Mouse (Mus musculus): ENCODE measurements around the gene Syne3. TPM values are rescaled to one million over a fixed set of nuclear protein-coding genes. Genes with fewer than 3 reads are reported as not detected.

Syne3 gene
- polyA plus RNA-seq, 1 experiment from 2014 or later: 0.09 TPM

DNA sequence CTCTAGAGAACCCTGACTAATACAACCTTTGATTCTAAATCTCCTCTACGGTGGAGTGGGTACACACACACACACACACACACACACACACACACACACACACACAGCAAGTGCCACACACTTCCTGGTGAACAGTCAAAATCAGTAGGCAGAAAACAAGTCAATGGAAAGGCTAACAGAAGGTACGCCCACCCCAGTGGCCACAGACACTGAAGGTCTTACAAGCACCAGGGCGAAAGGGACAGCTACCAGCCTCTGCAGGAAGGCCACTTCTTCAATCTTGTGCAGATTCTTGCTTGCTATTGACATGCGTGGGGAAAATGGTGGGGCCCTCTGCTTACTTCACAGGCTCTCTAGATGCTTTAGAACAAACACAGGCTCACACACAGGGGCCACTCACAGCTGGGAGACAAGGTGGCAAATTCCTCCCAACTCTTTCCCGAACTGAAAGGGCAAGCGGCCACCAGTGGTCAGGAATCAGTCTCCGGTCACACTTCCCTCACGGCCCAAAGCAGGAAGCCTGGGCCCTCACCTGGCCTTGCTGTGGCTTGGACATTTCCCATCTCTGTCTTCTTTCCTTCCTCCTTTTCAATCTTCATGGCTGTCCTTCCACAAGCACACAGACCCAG, 11.9 kb upstream of the Syne3 start:
- H3K4me3 ChIP-seq: no peak overlapping the region
- H3K27ac ChIP-seq: 0 out of 2 replicates have a peak overlapping the region, but pooled peaks have one; percentile 12
- WGBS: 80% methylated on average over 8 of the region's 8 CpGs
- peaks cover 13% of the 10 kb centered on the region for H3K36me3 ChIP-seq
- DNase-seq (ENCODE audit: low spot score): no peak
- H3K27me3 ChIP-seq (ENCODE audit: insufficient read depth, poor library complexity, severe bottlenecking): no peaks in the 10 kb centered on the region
- peaks cover 21% of the 10 kb centered on the region for H3K4me1 ChIP-seq (replicated peaks)
- peaks cover 21% of the 10 kb centered on the region for H3K9me3 ChIP-seq

DNA sequence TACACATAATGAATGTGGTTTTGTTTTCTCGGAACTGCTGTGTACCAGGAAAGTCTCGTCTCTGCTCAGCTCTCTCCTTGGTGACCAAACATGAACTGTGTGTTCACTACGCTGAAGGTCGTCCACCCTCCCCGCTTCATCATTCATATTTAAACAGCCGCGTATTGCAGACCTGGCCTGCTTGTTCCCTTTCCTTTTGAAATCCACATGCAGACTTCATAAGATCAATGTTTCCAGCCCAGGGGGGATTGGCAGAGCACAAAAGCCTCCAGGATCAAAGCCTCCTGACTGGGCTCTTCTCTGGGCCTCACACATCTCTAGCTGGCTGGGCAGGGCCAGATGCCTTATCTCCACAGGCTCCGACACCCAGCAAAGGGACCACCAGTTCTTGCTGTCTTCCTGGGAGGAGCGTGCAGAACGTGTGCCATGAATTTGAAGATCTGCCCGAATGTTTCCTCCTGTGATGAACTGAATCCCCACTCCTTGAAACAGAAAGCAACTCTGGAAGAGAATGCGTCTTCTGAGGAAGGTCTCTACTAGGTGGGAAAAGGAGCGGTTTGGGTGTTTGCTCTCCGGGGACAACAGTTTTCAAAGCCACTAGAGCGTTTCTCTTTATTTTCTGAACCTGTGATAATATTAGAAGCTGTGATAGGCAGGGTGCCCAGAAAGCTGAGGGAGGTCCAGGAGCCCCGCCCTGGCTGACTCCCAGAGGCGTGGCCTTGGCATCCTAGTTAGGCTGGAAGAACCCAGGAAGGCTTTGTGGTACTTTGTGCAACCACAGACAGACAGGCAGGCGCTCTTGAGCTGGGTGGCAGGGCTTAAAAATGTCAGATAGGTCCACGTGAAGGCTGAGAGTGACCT, 10.0 kb upstream of the Syne3 start:
- WGBS: 62% methylated on average over 19 of the region's 19 CpGs
- DNase-seq (ENCODE audit: low spot score): no peak
- Histone ChIP-seq H3K4me3 (no peak overlapping the region), H3K9me3 (peaks cover 21% of the 10 kb centered on the region), H3K27ac (peak overlapping the region; percentile 45; the same call in 1 of the 2 replicates), H3K36me3 (peaks cover 13% of the 10 kb centered on the region), H3K4me1 (replicated peaks) (peaks cover 30% of the 10 kb centered on the region), H3K27me3 (ENCODE audit: insufficient read depth, poor library complexity, severe bottlenecking) (no peaks in the 10 kb centered on the region)

DNA sequence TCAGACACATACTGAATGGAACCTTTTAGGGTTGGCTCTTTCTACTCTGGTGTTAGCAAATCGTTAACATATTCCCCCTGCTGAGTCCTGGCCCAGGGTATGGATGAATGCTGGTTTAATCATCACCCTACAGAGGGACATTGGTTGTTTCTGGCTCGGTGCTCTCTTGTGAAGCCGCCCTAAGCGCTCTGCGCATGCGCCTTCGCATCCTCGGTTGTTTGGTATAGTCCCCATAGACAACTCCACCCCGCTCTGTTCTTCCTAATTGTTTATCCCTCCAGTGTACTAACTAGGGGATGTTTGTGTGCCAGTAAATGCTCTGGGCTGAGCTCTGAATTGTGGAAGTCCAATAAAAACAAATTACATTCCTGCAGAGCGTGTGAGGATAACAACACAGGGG, 7.0 kb upstream of the Syne3 start:
- H3K4me1 ChIP-seq (replicated peaks): peaks cover 23% of the 10 kb centered on the region
- DNase-seq (ENCODE audit: low spot score): no peak
- H3K4me3 ChIP-seq: no peak overlapping the region
- 75% methylated on average over 10 of the region's 10 CpGs for WGBS
- peaks cover 14% of the 10 kb centered on the region for H3K27me3 ChIP-seq (ENCODE audit: insufficient read depth, poor library complexity, severe bottlenecking)
- H3K27ac ChIP-seq: no peak overlapping the region
- H3K36me3 ChIP-seq: no peaks in the 10 kb centered on the region
- no peaks in the 10 kb centered on the region for H3K9me3 ChIP-seq

DNA sequence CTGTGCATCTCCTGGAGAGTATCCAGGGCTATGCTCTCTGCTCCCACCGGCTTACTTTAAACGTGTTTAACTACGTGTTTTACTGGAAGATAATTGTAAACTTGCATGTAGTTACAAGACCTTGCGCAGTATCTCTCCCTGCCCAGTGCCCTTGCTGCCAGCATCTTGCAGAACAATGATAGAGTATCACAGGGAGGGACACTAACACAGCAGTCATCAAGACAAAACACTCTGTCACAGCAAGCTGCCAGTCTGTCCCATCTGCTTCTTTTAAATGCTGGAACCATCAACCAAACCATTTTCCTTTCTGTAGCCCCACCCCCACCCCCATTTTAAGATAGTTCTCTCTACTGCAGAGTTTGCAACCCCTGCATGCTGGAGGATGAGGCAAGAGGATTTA, 6.6 kb upstream of the Syne3 start:
- whole genome bisulfite sequencing: 75% methylated on average over 4 of the region's 4 CpGs
- peaks cover 19% of the 10 kb centered on the region for H3K27me3 ChIP-seq (ENCODE audit: insufficient read depth, poor library complexity, severe bottlenecking)
- no peak overlapping the region for H3K4me3 ChIP-seq
- H3K4me1 ChIP-seq (replicated peaks): peaks cover 21% of the 10 kb centered on the region
- H3K36me3 ChIP-seq: no peaks in the 10 kb centered on the region
- peak overlapping the region; percentile 13; the same call in 1 of the 2 replicates for H3K27ac ChIP-seq
- no peak for DNase-seq (ENCODE audit: low spot score)
- H3K9me3 ChIP-seq: no peaks in the 10 kb centered on the region

DNA sequence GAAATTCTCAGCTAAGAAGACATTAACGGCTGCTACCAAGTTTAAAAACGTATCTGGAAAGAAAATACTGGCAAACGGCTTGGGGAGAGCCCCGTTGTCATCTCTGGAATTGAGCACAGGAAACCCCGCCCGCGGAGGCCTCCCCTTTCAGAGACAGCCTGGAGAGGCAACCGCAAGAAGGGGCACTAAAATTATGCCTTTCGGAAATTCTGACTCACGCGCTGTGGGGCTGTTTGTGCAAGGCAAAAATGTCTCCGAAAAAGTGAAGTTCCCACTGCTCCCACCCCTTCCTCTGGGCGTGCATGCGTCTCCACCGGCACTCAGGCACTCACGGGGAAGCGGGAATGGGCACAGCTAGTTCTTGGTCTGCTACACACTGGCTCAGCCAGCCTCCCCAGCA, 3.5 kb upstream of the Syne3 start:
- 51% methylated on average over 17 of the region's 17 CpGs for WGBS
- no peak overlapping the region for H3K27ac ChIP-seq
- no peak for DNase-seq (ENCODE audit: low spot score)
- H3K4me3 ChIP-seq: no peak overlapping the region
- no peaks in the 10 kb centered on the region for H3K9me3 ChIP-seq
- H3K27me3 ChIP-seq (ENCODE audit: insufficient read depth, poor library complexity, severe bottlenecking): peaks cover 50% of the 10 kb centered on the region
- no peaks in the 10 kb centered on the region for H3K36me3 ChIP-seq
- H3K4me1 ChIP-seq (replicated peaks): peaks cover 34% of the 10 kb centered on the region

DNA sequence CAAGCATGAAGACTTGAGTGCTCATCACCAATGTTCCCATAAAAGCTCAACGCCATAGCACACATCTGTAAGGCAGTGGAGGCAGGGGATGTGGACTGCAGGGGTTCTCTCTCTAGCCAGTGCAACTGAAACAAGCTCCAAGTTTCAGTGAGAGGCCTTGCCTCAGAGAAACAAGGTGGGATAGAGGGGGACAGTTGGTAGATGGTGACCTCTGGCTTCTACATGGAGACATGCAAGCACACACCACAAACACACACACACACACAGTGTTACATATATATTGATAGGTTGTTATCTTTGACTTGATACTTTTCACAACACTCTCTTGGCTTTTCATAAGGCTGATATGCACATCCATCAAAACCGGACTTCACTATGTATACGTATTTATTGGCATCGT, 2.7 kb upstream of the Syne3 start:
- Histone ChIP-seq H3K9me3 (no peaks in the 10 kb centered on the region), H3K27ac (no peak overlapping the region), H3K27me3 (ENCODE audit: insufficient read depth, poor library complexity, severe bottlenecking) (peaks cover 58% of the 10 kb centered on the region), H3K4me1 (replicated peaks) (peaks cover 34% of the 10 kb centered on the region), H3K36me3 (no peaks in the 10 kb centered on the region), H3K4me3 (no peak overlapping the region)
- WGBS: 93% methylated on average over 4 of the region's 4 CpGs
- DNase-seq (ENCODE audit: low spot score): no peak

DNA sequence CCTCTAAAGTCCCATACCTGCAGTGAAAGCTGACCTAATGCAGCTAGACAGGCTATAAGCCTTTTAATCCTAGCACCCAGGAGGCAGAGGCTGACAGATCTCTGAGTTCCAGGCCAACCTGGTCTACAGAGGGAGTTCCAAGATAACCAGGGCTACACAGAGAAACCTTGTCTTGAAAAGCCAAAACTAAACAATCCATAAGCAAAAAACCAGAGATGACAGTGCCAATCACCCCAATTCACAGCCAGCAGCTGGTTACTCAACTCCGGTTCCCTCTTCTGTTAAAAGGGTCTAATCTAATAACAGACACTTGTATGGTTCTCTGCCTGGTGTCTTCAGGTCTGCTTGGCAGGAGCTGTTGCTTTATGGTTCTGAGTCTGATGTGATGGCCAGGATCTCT, 2.0 kb upstream of the Syne3 start:
- Histone ChIP-seq H3K4me1 (replicated peaks) (peaks cover 33% of the 10 kb centered on the region), H3K9me3 (no peaks in the 10 kb centered on the region), H3K4me3 (no peak overlapping the region), H3K36me3 (no peaks in the 10 kb centered on the region), H3K27me3 (ENCODE audit: insufficient read depth, poor library complexity, severe bottlenecking) (peaks cover 65% of the 10 kb centered on the region), H3K27ac (no peak overlapping the region)
- no peak for DNase-seq (ENCODE audit: low spot score)
- 96% methylated on average over 1 of the region's 1 CpGs for WGBS

DNA sequence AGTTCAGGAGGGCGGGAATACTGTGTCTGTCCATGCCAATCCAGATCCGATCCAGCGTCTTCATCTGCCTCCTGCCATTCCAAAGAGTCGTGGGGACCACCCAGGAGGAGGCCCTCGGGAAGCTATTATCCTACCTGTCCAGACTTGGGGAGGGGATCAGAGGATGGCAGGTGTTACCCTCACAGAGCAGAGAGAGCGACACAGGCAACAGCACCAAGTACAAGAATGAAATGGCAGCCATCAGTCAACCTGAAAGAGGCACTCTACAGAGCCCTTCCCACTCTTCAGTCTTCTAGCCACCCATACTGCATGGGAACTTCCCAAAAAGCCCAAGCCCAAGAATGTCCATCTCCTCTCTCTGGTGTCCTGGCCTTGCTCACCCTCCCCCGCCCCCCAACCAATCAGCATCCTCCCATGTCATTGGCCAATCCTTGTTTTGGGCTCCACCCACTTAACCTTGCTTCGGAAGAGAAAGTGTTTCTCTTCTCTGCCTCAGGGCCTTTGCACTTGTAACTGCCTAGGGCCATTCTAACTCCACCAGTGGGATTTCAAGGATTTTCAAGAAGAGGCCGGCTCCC, 693 bp upstream of the Syne3 start:
- no peaks in the 10 kb centered on the region for H3K9me3 ChIP-seq
- H3K27me3 ChIP-seq (ENCODE audit: insufficient read depth, poor library complexity, severe bottlenecking): peaks cover 78% of the 10 kb centered on the region
- H3K4me3 ChIP-seq: peak overlapping the region; percentile 74
- no peak for DNase-seq (ENCODE audit: low spot score)
- no peaks in the 10 kb centered on the region for H3K36me3 ChIP-seq
- 15% methylated on average over 9 of the region's 9 CpGs for WGBS
- peaks cover 24% of the 10 kb centered on the region for H3K4me1 ChIP-seq (replicated peaks)
- peak overlapping the region; percentile 71; the same call in 1 of the 2 replicates for H3K27ac ChIP-seq

DNA sequence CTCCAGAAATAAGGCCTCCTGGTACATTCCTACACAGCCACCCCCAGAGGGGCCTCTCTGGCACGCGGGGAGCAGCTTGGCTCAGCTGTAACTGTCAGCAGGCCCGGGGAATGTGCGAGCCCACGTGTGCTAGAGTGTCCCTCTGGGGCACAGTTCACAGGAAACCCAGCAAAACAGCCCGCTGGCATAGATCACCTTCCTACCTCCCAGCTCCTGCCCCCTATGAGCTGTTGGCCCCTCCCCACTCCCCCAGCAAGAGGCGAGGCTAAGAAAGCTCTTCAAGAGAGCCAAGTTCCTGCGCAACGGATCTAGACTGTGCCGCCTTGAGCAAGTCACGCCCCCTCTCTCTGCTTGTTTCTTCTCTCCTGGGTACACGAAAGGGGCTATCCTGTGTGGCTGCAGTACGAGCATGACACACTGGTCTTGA, 844 bp downstream of the Syne3 start:
- no peak overlapping the region for H3K27ac ChIP-seq
- peak; percentile 32 for DNase-seq (ENCODE audit: low spot score)
- H3K36me3 ChIP-seq: no peaks in the 10 kb centered on the region
- WGBS: 1% methylated on average over 13 of the region's 13 CpGs
- peak overlapping the region; percentile 74 for H3K4me3 ChIP-seq
- peaks cover 28% of the 10 kb centered on the region for H3K4me1 ChIP-seq (replicated peaks)
- no peaks in the 10 kb centered on the region for H3K9me3 ChIP-seq
- H3K27me3 ChIP-seq (ENCODE audit: insufficient read depth, poor library complexity, severe bottlenecking): peaks cover 85% of the 10 kb centered on the region

DNA sequence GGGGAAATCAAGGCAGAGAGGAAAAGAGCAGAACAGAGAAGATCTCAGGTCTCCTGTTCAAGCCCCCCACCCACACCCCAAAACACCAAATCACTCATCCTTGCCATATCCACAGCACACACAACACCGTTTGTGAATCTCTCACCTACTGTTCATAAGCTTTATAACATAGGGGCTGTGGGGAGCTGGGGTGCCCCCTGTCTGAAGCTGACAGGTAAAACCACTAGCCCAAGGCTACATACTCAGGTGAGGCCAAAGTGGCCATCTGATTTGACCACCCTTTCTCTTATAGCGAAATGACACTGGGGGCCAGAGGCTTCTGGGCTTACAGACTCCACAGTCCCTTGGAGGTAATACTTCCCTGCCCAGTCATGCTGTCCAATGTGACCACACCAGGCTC, 1.5 kb downstream of the Syne3 start:
- no peaks in the 10 kb centered on the region for H3K36me3 ChIP-seq
- no peaks in the 10 kb centered on the region for H3K9me3 ChIP-seq
- peaks cover 80% of the 10 kb centered on the region for H3K27me3 ChIP-seq (ENCODE audit: insufficient read depth, poor library complexity, severe bottlenecking)
- WGBS: 63% methylated on average over 2 of the region's 2 CpGs
- no peak for DNase-seq (ENCODE audit: low spot score)
- no peak overlapping the region for H3K27ac ChIP-seq
- H3K4me3 ChIP-seq: no peak overlapping the region
- H3K4me1 ChIP-seq (replicated peaks): peaks cover 34% of the 10 kb centered on the region

DNA sequence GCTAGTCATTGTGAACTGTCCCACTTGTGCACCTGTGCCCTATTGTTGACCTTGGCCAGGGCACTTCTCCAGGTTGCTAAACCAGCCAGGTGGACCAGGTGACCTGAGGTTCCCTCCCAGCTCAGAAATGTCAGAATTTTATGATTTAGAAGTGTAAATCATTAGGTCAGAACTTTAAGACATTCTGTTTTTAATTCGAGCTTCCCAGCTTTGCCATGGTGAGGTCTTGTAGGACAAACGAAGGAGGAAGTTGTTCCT, 4.0 kb downstream of the Syne3 start:
- peaks cover 61% of the 10 kb centered on the region for H3K27me3 ChIP-seq (ENCODE audit: insufficient read depth, poor library complexity, severe bottlenecking)
- WGBS: 81% methylated on average over 2 of the region's 2 CpGs
- H3K4me1 ChIP-seq (replicated peaks): peaks cover 49% of the 10 kb centered on the region
- no peak for DNase-seq (ENCODE audit: low spot score)
- no peaks in the 10 kb centered on the region for H3K36me3 ChIP-seq
- no peak overlapping the region for H3K27ac ChIP-seq
- H3K4me3 ChIP-seq: no peak overlapping the region
- no peaks in the 10 kb centered on the region for H3K9me3 ChIP-seq

DNA sequence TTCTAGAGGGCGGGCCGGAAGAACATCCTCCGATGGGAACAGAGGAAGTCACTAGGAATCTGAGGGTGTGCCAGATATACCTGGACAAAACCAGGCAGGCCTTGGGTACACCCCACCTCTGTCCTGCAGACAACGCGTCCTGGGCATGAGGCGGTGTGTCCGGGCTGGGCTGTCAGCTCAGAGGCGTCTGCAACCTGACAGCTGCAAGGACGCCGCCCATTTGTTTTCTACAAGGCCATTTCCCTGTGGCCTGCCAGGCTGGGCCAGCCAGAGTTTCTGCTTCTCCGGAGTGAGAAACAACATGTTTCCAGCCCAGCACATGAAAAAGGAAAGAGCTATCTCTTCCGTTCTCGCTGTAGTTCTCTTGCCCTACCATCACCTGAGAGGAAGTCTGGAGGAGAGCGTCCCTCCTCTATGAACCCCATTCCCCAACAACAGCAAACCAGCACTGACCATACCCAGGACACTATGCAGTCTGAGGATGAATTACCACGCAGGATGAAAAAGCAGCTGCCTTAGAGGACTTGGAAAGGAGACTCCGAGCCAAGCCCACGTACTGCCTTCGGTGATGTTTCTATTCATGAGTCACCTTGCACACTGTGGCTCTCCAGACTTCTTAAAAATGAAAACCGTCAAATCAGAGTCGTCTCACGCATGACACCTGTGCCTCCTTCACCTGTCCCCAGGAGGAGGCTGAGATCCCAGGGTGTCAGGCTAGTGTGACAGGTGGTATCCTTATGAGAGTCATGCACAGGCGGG, 4.5 kb downstream of the Syne3 start:
- 82% methylated on average over 22 of the region's 22 CpGs for WGBS
- Histone ChIP-seq H3K4me1 (replicated peaks) (peaks cover 46% of the 10 kb centered on the region), H3K27me3 (ENCODE audit: insufficient read depth, poor library complexity, severe bottlenecking) (peaks cover 61% of the 10 kb centered on the region), H3K9me3 (no peaks in the 10 kb centered on the region), H3K27ac (no peak overlapping the region), H3K36me3 (no peaks in the 10 kb centered on the region), H3K4me3 (no peak overlapping the region)
- DNase-seq (ENCODE audit: low spot score): no peak

DNA sequence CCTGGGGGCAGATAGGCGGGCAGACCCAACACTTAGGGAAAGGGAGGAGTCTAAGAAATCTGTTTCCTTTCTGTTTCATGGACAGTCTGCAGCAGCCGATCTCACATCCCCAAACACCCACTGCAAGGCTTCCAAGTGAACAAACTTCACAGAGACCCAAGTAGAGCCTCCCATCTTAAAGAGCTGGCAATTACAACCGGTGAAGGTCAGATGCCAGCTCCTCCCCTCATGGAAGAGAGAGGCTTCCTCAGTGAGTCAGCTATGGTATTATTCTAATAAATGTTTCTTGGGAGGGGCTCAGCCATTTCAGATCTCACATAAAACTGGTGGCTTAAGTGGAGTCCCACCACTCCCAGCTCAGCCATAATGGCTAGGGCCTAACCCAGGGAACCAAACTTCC, 5.9 kb downstream of the Syne3 start:
- no peaks in the 10 kb centered on the region for H3K36me3 ChIP-seq
- no peak for DNase-seq (ENCODE audit: low spot score)
- no peak overlapping the region for H3K4me3 ChIP-seq
- H3K27ac ChIP-seq: no peak overlapping the region
- H3K27me3 ChIP-seq (ENCODE audit: insufficient read depth, poor library complexity, severe bottlenecking): peaks cover 47% of the 10 kb centered on the region
- H3K9me3 ChIP-seq: no peaks in the 10 kb centered on the region
- WGBS: 78% methylated on average over 3 of the region's 3 CpGs
- peaks cover 37% of the 10 kb centered on the region for H3K4me1 ChIP-seq (replicated peaks)
